Mouse (Mus musculus) thymus, adult 2 months (tissue): ENCODE measurements around the gene Sumf1.

ENCODE experiments used
- CTCF ChIP-seq: fragments of 200-500 bp; IDR thresholded peaks from 2 replicates; pipeline ENCODE4 v1.5.1; 2012; ENCODE audit warnings: mild to moderate bottlenecking, control low read depth, low read length, moderate library complexity, borderline replicate concordance; ENCODE audit not compliant: control insufficient read depth, poor library complexity, insufficient read depth; ENCODE audit errors: extremely low read depth
- POLR2A ChIP-seq: fragments of 200-500 bp; IDR thresholded peaks from 2 replicates; pipeline ENCODE4 v1.6.1; 2012; ENCODE audit warnings: mild to moderate bottlenecking, low read length, control low read depth, moderate library complexity; ENCODE audit not compliant: control insufficient read depth, poor library complexity, insufficient read depth; ENCODE audit errors: extremely low read depth

- no peak for TF ChIP-seq CTCF
- no peak for TF ChIP-seq POLR2A
Measured at GRCm38 (mm10) chr6:108225027-108225426, 39.6 kb upstream of the Sumf1 start.
